Mouse (Mus musculus): ENCODE data around the gene Rel.
"Not testable (repeated sequence)": the region's sequence is repeated elsewhere in the genome, so short reads cannot be mapped to it uniquely, and the experiment has no call there.

Gene Rel

GRCm38 (mm10) chr11:23770760-23771506, at the start of gene Rel:
Rel (minus strand) TSS chr11:23770970.
- peak; percentile 95 for DNase-seq

GRCm38 (mm10) chr11:23818745-23819144, 48.0 kb upstream of the Rel start:
- no peak for DNase-seq

- no peak for DNase-seq
Observed at GRCm38 (mm10) chr11:23810741-23811140, 40.0 kb upstream of the Rel start.

- no peak for DNase-seq
Observed at GRCm38 (mm10) chr11:23805716-23806115, 34.9 kb upstream of the Rel start.

GRCm38 (mm10) chr11:23803136-23803535, 32.4 kb upstream of the Rel start:
- DNase-seq = no peak

- DNase-seq = no peak
Observed at GRCm38 (mm10) chr11:23802256-23802655, 31.5 kb upstream of the Rel start.

GRCm38 (mm10) chr11:23801851-23802250, 31.1 kb upstream of the Rel start:
- DNase-seq = no peak

- not testable (repeated sequence) for DNase-seq
Observed at GRCm38 (mm10) chr11:23783677-23784076, 12.9 kb upstream of the Rel start.

GRCm38 (mm10) chr11:23783085-23783484, 12.3 kb upstream of the Rel start:
- no peak for DNase-seq

GRCm38 (mm10) chr11:23782038-23782437, 11.3 kb upstream of the Rel start:
- DNase-seq = no peak

- DNase-seq = no peak
Observed at GRCm38 (mm10) chr11:23778787-23779201, 8.0 kb upstream of the Rel start.

- DNase-seq = no peak
Observed at GRCm38 (mm10) chr11:23772471-23772870, 1.7 kb upstream of the Rel start.

- DNase-seq = no peak
Observed at GRCm38 (mm10) chr11:23771507-23772097, 832 bp upstream of the Rel start.

GRCm38 (mm10) chr11:23770510-23770759, 335 bp downstream of the Rel start:
- DNase-seq = no peak

- DNase-seq = peak; percentile 12
Observed at GRCm38 (mm10) chr11:23769686-23770509, 872 bp downstream of the Rel start.

- DNase-seq = no peak
Observed at GRCm38 (mm10) chr11:23769033-23769432, 1.7 kb downstream of the Rel start.

- no peak for DNase-seq
Observed at GRCm38 (mm10) chr11:23767928-23768327, 2.8 kb downstream of the Rel start.

GRCm38 (mm10) chr11:23767369-23767768, 3.4 kb downstream of the Rel start:
- not testable (repeated sequence) for DNase-seq

GRCm38 (mm10) chr11:23762635-23763034, 8.1 kb downstream of the Rel start:
- DNase-seq = no peak

- no peak for DNase-seq
Observed at GRCm38 (mm10) chr11:23758218-23758617, 12.6 kb downstream of the Rel start.

GRCm38 (mm10) chr11:23754329-23754728, 16.4 kb downstream of the Rel start:
- DNase-seq = no peak

- DNase-seq = no peak
Observed at GRCm38 (mm10) chr11:23753136-23753710, 17.5 kb downstream of the Rel start.

- no peak for DNase-seq
Observed at GRCm38 (mm10) chr11:23746102-23746501, 24.7 kb downstream of the Rel start.

GRCm38 (mm10) chr11:23744352-23744751, 26.4 kb downstream of the Rel start:
- DNase-seq = no peak

All from kidney, adult 18-20 months (tissue).